In genomic region chr8:126267118-126267517, GRCm38 (mm10) we compare ENCODE assay signal across 8 mouse cellular contexts. TPM values are rescaled to one million over a fixed set of nuclear protein-coding genes. Genes with fewer than 3 reads are reported as not detected.
DNase-seq lines count a peak whose midpoint lies in the region; ATAC-seq and TF ChIP-seq lines count a peak whose summit lies in the region.

No protein-coding gene starts in this region.

- H3K27me3 ChIP-seq in forebrain, embryonic 14.5 days (replicated peaks; ENCODE audit: control insufficient read depth, insufficient read depth, low read length) = no peaks in the 10 kb centered on the region
- H3K27me3 ChIP-seq in forebrain, embryonic 15.5 days = no peaks in the 10 kb centered on the region
- no peaks in the 10 kb centered on the region for H3K27me3 ChIP-seq in spleen, adult 2 months (ENCODE audit: control insufficient read depth, insufficient read depth, low read length)
- no peaks in the 10 kb centered on the region for H3K27me3 ChIP-seq in embryonic facial prominence, embryonic 10.5 days (replicated peaks; ENCODE audit: low read depth, poor library complexity, severe bottlenecking)
- no peaks in the 10 kb centered on the region for H3K27me3 ChIP-seq in splenic B cell, adult 2 months (ENCODE audit: control insufficient read depth, insufficient read depth, low read length, poor library complexity, severe bottlenecking)

- no peaks in the 10 kb centered on the region for H3K36me3 ChIP-seq in forebrain, embryonic 14.5 days (ENCODE audit: control insufficient read depth, insufficient read depth, low read length)
- no peaks in the 10 kb centered on the region for H3K36me3 ChIP-seq in forebrain, embryonic 15.5 days
- H3K36me3 ChIP-seq in spleen, adult 2 months (ENCODE audit: control insufficient read depth, insufficient read depth, low read length) = no peaks in the 10 kb centered on the region
- no peaks in the 10 kb centered on the region for H3K36me3 ChIP-seq in embryonic facial prominence, embryonic 10.5 days (replicated peaks)
- no peaks in the 10 kb centered on the region for H3K36me3 ChIP-seq in splenic B cell, adult 2 months (ENCODE audit: control insufficient read depth, insufficient read depth, low read length, poor library complexity, severe bottlenecking)

- no peaks in the 10 kb centered on the region for H3K9me3 ChIP-seq in forebrain, embryonic 14.5 days (replicated peaks; ENCODE audit: control insufficient read depth, low read length)
- no peaks in the 10 kb centered on the region for H3K9me3 ChIP-seq in forebrain, embryonic 15.5 days
- H3K9me3 ChIP-seq in embryonic facial prominence, embryonic 10.5 days = no peaks in the 10 kb centered on the region

- no peak overlapping the region for H3K9ac ChIP-seq in forebrain, embryonic 14.5 days (ENCODE audit: low read length)
- no peak overlapping the region for H3K9ac ChIP-seq in forebrain, embryonic 15.5 days (replicated peaks)

- no peak for ATAC-seq in forebrain, embryonic 14.5 days
- ATAC-seq in forebrain, embryonic 15.5 days (replicated peaks) = no peak

- no peaks in the 10 kb centered on the region for H3K4me1 ChIP-seq in forebrain, embryonic 14.5 days (ENCODE audit: control insufficient read depth, insufficient read depth, low read length)
- H3K4me1 ChIP-seq in forebrain, embryonic 15.5 days = no peaks in the 10 kb centered on the region
- H3K4me1 ChIP-seq in spleen, adult 2 months (ENCODE audit: control insufficient read depth, insufficient read depth, insufficient read length) = no peaks in the 10 kb centered on the region
- H3K4me1 ChIP-seq in embryonic facial prominence, embryonic 10.5 days = no peaks in the 10 kb centered on the region

- H3K4me3 ChIP-seq in forebrain, embryonic 14.5 days (ENCODE audit: low read depth, low read length) = no peak overlapping the region
- no peak overlapping the region for H3K4me3 ChIP-seq in forebrain, embryonic 15.5 days
- no peak overlapping the region for H3K4me3 ChIP-seq in spleen, adult 2 months (ENCODE audit: extremely low read depth, insufficient read depth, insufficient read length)
- H3K4me3 ChIP-seq in embryonic facial prominence, embryonic 10.5 days = no peak overlapping the region

- no peak overlapping the region for H3K4me2 ChIP-seq in forebrain, embryonic 14.5 days (ENCODE audit: low read length)
- H3K4me2 ChIP-seq in forebrain, embryonic 15.5 days (replicated peaks) = no peak overlapping the region

- H3K27ac ChIP-seq in forebrain, embryonic 14.5 days (ENCODE audit: low read depth, low read length) = no peak overlapping the region
- H3K27ac ChIP-seq in forebrain, embryonic 15.5 days (replicated peaks) = no peak overlapping the region
- no peak overlapping the region for H3K27ac ChIP-seq in spleen, adult 2 months (ENCODE audit: insufficient read depth, low read length)
- H3K27ac ChIP-seq in embryonic facial prominence, embryonic 10.5 days (replicated peaks) = no peak overlapping the region

- peak; percentile 27 for DNase-seq in forebrain, embryonic 14.5 days (ENCODE audit: low spot score)
- DNase-seq in spleen, adult 2 months (ENCODE audit: low read depth in 1 of 2, low spot score in 2 of 2) = no peak
- DNase-seq in spleen, adult 12 weeks (ENCODE audit: low spot score) = no peak
- peak; percentile 26 for DNase-seq in embryonic facial prominence, embryonic 10.5 days (ENCODE audit: low spot score)
- DNase-seq in splenic B cell, adult 2 months (ENCODE audit: low read depth, low spot score) = peak; percentile 1
- no peak for DNase-seq in left cerebral cortex, adult 11 months (ENCODE audit: low spot score)
- no peak for DNase-seq in urinary bladder, postnatal 25 days (ENCODE audit: low spot score)

- 33% methylated on average over 8 of the region's 8 CpGs for WGBS in forebrain, embryonic 14.5 days
- WGBS in forebrain, embryonic 15.5 days = 38% methylated on average over 8 of the region's 8 CpGs
- 16% methylated on average over 8 of the region's 8 CpGs for WGBS in spleen, adult 2 months
- whole genome bisulfite sequencing in embryonic facial prominence, embryonic 10.5 days = 32% methylated on average over 8 of the region's 8 CpGs

- peak; percentile 17; the same call in 1 of the 2 replicates for TF ChIP-seq CTCF in spleen, adult 2 months (IDR thresholded peaks at IDR 0.05; ENCODE audit: extremely low read depth, insufficient read depth, insufficient read length, insufficient replicate concordance)

- no peak for TF ChIP-seq POLR2A in spleen, adult 2 months (IDR thresholded peaks at IDR 0.05; ENCODE audit: low read depth, low read length)

RNA-seq across cellular contexts. Expression of gene Slc35f3, which starts 31.2 kb away (rescaled TPM):
- 0.24 and 0.54 TPM in 2 replicates for polyA plus RNA-seq in forebrain, embryonic 14.5 days (2014; fragmentation: Nextera tagmentation; extraction: Ambion mirVana)
- polyA plus RNA-seq in forebrain, embryonic 15.5 days (2015; fragmentation: Nextera tagmentation; extraction: Ambion mirVana) = 0.84 and 1.2 TPM in 2 replicates
- polyA plus RNA-seq in spleen, adult 2 months (2012; rRNA removed) = 0.04 TPM in 1 of 2 replicates, not detected in the other
- 0.23 TPM in 1 of 2 replicates, not detected in the other for polyA plus RNA-seq in embryonic facial prominence, embryonic 10.5 days (2016; fragmentation: Nextera tagmentation; extraction: Ambion mirVana)

Comparison
In these comparisons a context has a peak if more than half of its experiments do, and no peak if none do; other contexts are left out.
1. DNase-seq: peak in forebrain, embryonic 14.5 days (single experiment), embryonic facial prominence, embryonic 10.5 days (single experiment) and splenic B cell, adult 2 months (single experiment); none in spleen, adult 2 months (0 of 2), spleen, adult 12 weeks (single experiment), left cerebral cortex, adult 11 months (single experiment) and urinary bladder, postnatal 25 days (single experiment).